Mouse (Mus musculus): ENCODE data around the gene Gm3238.
"Not testable (repeated sequence)": the region's sequence is repeated elsewhere in the genome, so short reads cannot be mapped to it uniquely, and the experiment has no call there.

Gene Gm3238

DNA sequence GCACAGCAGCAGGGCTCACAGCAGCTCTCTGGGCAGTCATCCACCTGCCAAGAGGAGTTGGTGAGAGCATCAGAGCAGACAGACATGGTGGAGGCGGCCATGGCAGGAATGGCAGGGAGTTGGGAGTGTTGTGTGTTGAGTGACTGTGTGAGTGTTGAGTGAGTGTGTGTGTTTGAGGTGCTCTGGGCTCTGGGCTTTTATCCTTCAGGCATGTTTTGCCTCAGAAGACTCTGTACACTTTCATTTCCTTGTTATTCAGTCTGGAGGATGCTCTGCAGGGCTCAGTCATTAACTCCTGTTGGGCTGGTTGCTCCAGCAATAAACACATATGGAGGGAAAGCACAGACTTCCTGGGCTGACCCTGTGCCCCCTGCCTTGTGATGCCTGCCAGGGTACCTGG, at the start of gene Gm3238:
Gene Gm3238, minus strand, starts transcription at position 101 of the 400 bp plus-strand sequence.
- DNase-seq (ENCODE audit: low read depth, low spot score), result not testable (repeated sequence)

DNA sequence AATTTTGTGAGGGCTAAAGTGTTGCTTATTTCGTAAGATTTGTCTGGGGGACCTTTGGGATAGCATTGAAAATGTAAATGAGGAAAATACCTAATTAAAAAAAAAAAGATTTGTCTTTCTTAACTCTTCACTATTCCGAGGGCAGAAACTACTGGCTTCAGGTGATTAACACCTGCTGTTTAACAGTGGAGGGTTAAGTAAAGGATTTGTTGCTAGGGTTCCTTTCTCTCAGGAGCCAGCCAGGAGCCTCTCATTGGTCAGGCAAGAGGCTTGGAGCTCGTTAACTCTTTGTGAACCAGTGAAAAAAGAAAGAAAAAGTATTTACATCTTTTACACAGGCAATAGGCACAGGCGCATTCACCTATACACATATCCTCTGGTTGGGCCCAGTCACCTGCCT, 48.1 kb upstream of the Gm3238 start:
- DNase-seq (ENCODE audit: low read depth, low spot score), result no peak

DNA sequence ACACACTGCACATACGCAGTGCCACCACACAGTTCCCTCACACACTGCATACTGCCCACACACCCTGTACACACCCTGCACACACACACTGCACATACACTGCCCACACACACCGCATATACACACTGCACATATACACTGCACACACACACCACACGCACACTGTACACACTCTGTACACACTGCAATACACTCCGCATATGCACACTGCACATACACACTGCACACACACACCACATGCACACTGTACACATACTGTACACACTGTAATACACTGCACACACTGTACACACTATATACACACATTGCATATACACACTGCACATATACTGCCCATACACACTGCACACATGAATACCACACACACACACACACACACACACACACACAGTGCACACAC, 47.4 kb upstream of the Gm3238 start:
- DNase-seq (ENCODE audit: low read depth, low spot score), result no peak

DNA sequence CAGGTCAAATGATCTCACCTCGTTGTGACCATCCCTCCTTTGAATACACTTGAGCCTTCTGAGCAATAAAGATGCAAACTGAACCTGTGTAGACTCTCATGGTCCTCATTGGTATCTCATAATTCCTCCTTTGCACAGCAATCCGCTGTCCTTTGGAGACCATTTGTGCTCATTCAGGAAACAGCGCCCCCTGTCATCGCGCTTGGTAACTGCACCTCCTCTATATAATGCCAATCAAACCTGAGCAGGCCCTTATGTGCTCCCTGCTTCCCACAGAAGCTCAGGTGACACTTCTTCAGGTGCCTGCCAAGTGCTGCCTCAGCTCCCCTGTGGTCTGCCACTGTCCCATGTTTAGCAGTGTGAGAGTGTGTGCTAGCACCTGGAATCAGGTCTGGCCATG, 44.4 kb upstream of the Gm3238 start:
- DNase-seq (ENCODE audit: low read depth, low spot score), result peak; percentile 5

DNA sequence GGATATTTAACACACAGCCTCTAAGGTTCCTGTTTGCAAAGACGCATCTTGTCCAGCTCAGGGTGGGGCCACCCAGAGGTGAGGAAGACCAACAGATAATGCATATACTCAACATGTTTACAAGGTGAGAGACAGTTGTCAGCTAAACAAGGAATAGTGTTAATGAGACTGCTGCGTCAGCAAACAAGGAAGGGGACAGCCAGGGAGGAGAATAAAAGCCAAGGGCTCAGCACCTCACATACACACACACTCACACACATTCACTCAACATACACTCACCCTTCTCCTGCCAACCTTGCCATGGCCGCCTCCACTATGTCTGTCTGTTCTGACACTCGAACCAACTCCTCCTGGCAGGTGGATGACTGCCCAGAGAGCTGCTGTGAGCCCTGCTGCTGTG, 43.3 kb upstream of the Gm3238 start, which contains the start of gene Gm2696:
Gene Gm2696, plus strand, starts transcription at position 301 of the 400 bp plus-strand sequence.
- no peak for DNase-seq (ENCODE audit: low read depth, low spot score)

DNA sequence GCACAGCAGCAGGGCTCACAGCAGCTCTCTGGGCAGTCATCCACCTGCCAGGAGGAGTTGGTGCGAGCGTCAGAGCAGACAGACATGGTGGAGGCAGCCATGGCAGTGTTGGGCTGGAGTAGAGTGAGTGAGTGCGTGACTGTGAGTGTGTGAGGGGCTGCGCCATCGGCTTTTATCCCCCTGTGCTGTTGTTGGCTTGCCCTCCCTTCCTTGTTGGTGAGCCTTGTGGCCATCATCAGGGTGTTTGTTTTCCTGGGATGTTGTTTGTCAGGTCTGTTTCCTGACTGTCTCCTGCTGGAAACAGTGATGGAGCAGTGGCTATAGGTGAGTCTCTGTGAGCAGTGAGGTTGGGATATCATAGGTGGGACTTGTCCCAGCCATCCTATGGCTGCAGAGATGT, 40.6 kb upstream of the Gm3238 start, which contains the start of gene Gm9507:
Gene Gm9507, minus strand, starts transcription at position 101 of the 400 bp plus-strand sequence.
- no peak for DNase-seq (ENCODE audit: low read depth, low spot score)

DNA sequence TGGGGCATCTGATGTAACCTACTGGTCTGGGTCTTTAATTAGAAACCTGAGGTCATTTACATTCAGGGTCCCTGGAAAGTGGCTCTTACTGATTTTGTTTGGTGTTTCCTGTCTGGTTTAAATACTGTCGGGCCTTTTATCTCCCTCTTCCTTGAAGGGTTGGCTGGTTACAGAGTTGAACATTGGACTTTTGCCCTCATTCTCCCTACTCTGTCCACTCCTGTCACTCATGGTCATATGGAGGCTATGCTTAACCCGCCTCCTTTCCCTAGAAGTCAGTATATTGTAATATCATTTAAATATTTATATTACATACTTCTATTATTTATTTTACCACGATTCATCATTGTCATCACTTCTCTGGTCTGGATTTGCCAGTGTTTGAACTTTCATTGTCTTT, 33.0 kb upstream of the Gm3238 start:
- DNase-seq (ENCODE audit: low read depth, low spot score), result no peak

DNA sequence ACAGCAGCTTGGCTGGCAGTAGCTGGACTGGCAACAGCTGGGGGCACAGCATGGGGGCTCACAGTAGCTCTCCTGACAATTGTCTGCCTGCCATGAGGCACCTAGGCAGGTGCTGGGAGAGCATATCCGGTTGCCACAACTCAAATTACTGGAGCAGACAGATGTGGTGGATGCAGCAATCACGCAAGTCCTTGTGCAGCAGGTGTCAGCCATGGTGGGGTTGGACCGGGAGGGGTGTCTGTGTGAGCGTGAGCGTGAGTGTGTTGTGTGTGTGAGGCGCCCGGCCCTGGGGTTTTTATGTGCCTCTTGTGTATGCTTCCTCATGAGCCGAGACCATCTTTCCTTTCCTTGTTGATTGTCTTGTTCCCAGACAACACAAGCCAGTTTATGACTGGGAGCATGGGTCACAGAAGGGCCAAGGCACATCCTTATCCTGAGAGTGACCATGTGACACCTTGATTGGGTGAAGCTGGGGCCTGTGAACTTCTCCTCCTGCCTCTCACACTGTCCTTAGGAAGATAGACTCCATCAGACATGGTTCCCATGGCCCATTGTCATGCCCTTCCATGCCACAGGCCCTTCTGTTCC, 27.9 kb upstream of the Gm3238 start, which contains the start of gene Gm19668:
Gene Gm19668, minus strand, starts transcription at position 213 of the 588 bp plus-strand sequence.
- no peak for DNase-seq (ENCODE audit: low read depth, low spot score)

DNA sequence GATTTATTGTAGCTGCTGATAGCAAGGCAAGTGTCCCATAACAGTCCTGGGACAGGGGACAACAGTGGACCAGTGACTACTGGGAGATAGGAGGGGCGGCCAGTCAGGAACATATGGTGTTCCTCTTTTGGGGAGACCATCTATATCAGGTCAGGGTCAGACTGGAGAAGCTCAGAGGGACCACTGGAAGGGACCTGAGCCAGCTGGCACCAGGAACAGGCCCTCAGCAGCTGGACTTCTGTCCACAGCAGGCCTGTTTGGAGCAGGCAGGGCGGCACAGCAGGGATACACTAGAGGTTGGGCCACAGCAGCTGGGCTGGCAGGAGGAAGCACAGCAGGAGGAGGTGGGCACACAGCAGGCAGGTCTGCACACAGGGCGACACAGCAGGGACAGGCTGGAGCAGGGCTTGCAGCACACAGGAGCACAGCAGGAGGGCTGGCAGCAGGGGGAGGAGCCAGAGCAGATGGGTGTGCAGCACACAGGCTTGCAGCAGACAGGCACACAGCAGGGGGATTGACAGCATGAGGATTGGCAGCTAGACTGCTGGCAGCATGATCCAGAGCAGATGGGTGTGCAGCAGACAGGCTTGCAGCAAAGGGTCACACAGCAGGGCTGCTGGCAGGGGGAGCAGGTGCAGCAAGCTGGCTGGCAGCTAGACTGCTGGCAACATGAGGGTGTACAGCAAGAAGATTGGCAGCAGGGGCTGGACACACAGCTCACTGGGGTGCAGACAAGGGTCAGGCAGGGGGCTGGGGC, 27.2 kb upstream of the Gm3238 start:
- not testable (repeated sequence) for DNase-seq (ENCODE audit: low read depth, low spot score)

DNA sequence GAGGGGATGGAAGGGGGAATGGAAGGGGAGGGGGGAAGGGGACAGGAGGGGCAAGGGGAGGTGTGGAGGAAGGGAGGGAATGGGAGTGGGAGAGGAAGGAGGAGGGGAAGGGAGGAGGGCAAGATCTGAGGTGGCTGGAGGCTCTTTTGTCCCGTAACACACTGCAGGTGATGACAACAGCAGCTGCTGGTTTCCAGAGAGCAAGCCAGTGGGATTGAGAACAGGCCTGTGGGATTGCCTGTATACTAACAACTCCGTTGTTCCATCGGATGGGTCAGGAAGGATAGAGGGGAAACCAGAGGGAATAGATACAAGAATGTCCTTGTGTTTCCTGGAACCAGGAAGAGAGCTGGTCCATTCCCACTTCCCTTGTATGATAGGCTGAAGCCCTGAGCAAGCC, 26.6 kb upstream of the Gm3238 start:
- DNase-seq (ENCODE audit: low read depth, low spot score), result no peak

DNA sequence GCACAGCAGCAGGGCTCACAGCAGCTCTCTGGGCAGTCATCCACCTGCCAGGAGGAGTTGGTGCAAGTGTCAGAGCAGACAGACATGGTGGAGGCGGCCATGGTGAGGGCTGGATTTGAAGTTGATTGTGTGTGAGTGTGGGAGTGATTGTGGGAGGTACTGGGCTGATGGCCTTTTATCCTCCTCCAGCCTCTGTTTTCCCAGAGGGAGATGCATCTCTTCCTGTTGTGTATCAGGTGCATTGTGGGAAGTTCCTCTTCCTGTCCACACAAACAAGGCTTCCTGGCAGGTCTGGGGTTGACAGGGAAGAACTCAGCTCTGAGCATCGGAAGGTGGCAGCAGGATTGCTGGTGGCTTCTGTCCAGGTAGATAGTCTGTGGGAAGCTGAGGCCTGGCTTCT, 23.9 kb upstream of the Gm3238 start, which contains the start of gene Gm9639:
Gene Gm9639, minus strand, starts transcription at position 101 of the 400 bp plus-strand sequence.
- DNase-seq (ENCODE audit: low read depth, low spot score), result no peak

DNA sequence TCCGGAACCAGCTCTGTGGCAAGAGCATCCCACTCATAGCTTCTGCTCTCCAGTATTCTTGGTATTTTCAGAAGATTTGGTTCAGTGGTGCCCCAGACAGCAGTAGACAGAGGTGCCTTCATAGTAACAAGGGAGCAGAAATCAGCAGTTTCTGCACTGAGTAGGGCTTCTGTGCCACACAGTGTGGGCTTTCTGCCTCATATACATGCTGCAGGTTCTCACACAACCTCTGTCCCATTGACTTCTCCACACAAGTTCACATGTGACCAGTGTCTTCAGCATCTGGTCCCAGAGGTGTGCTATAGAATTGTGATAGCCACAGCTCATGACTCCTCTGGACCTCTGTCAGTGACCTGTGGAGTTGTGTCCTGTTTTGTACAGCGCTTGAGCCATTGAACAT, 17.5 kb upstream of the Gm3238 start:
- DNase-seq (ENCODE audit: low read depth, low spot score), result no peak

DNA sequence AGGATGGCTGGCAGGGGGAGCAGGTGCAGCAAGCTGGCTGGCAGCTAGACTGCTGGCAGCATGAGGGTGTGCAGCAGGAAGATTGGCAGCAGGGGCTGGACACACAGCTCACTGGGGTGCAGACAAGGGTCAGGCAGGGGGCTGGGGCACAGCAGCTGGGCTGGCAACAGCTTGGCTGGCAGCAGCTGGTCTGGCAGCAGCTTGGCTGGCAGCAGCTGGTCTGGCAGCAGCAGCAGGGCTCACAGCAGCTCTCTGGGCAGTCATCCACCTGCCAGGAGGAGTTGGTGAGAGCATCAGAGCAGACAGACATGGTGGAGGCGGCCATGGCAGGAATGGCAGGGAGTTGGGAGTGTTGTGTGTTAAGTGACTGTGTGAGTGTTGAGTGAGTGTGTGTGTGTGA, 16.8 kb upstream of the Gm3238 start, which contains the start of gene Gm7137:
Gene Gm7137, minus strand, starts transcription at position 325 of the 400 bp plus-strand sequence.
- DNase-seq (ENCODE audit: low read depth, low spot score), result not testable (repeated sequence)

DNA sequence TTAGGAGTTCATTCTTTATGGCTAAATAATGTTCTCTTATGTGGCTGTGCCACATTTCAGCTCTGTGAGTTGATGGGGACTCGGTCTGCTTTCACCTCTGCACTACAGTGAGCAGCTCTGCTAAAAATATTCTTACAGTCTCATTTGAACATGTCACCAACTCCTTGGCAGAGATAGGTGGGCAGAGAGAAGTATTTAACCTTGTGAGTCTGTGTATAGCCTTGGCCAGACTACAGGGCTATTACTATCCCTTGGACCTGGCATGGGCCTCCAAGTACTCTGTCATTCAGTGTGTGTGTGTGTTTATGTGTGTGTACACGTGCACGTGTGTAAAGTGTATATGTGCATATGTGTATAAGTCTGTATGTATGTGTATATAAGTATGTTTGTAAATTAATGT, 12.3 kb upstream of the Gm3238 start:
- not testable (repeated sequence) for DNase-seq (ENCODE audit: low read depth, low spot score)

DNA sequence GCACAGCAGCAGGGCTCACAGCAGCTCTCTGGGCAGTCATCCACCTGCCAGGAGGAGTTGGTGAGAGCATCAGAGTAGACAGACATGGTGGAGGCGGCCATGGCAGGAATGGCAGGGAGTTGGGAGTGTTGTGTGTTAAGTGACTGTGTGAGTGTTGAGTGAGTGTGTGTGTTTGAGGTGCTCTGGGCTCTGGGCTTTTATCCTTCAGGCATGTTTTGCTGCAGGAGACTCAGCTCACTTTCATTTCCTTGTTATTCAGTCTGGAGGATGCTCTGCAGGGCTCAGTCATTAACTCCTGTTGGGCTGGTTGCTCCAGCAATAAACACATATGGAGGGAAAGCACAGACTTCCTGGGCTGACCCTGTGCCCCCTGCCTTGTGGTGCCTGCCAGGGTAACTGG, 11.3 kb upstream of the Gm3238 start, which contains the start of gene Gm3250:
Gene Gm3250, minus strand, starts transcription at position 101 of the 400 bp plus-strand sequence.
- not testable (repeated sequence) for DNase-seq (ENCODE audit: low read depth, low spot score)

DNA sequence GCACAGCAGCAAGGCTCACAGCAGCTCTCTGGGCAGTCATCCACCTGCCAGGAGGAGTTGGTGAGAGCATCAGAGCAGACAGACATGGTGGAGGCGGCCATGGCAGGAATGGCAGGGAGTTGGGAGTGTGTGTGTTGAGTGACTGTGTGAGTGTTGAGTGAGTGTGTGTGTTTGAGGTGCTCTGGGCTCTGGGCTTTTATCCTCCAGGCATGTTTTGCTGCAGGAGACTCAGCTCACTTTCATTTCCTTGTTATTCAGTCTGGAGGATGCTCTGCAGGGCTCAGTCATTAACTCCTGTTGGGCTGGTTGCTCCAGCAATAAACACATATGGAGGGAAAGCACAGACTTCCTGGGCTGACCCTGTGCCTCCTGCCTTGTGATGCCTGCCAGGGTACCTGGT, 5.7 kb upstream of the Gm3238 start, which contains the start of gene Gm7138:
Gene Gm7138, minus strand, starts transcription at position 101 of the 400 bp plus-strand sequence.
- not testable (repeated sequence) for DNase-seq (ENCODE audit: low read depth, low spot score)

DNA sequence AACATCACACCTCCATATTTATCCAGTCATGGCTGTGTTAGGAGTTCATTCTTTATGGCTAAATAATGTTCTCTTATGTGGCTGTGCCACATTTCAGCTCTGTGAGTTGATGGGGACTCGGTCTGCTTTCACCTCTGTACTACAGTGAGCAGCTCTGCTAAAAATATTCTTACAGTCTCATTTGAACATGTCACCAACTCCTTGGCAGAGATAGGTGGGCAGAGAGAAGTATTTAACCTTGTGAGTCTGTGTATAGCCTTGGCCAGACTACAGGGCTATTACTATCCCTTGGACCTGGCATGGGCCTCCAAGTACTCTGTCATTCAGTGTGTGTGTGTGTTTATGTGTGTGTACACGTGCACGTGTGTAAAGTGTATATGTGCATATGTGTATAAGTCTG, 1.0 kb upstream of the Gm3238 start:
- not testable (repeated sequence) for DNase-seq (ENCODE audit: low read depth, low spot score)

DNA sequence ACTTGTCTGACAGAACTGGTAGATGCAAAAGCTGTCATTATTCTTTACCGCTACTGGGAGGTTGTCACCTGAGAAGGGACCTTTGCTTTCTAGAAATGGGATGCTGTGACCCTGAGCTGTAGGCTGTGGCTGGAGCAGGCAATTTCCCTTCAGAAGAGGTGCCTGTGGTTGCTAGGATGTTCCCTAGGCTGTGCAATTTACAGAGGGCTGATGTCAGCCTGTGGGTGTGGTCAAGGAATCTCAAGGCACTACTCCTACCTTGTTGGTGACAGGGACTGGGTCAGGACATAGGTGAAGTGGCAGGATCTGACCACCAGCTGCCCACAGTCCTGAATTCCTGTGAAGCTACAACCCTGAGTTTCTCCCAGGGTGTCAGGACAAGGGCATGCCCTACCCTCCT, 1.4 kb downstream of the Gm3238 start:
- no peak for DNase-seq (ENCODE audit: low read depth, low spot score)

DNA sequence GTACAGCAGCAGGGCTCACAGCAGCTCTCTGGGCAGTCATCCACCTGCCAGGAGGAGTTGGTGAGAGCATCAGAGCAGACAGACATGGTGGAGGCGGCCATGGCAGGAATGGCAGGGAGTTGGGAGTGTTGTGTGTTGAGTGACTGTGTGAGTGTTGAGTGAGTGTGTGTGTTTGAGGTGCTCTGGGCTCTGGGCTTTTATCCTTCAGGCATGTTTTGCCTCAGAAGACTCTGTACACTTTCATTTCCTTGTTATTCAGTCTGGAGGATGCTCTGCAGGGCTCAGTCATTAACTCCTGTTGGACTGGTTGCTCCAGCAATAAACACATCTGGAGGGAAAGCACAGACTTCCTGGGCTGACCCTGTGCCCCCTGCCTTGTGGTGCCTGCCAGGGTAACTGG, 11.5 kb downstream of the Gm3238 start, which contains the start of gene Gm3233:
Gene Gm3233, minus strand, starts transcription at position 101 of the 400 bp plus-strand sequence.
- not testable (repeated sequence) for DNase-seq (ENCODE audit: low read depth, low spot score)

DNA sequence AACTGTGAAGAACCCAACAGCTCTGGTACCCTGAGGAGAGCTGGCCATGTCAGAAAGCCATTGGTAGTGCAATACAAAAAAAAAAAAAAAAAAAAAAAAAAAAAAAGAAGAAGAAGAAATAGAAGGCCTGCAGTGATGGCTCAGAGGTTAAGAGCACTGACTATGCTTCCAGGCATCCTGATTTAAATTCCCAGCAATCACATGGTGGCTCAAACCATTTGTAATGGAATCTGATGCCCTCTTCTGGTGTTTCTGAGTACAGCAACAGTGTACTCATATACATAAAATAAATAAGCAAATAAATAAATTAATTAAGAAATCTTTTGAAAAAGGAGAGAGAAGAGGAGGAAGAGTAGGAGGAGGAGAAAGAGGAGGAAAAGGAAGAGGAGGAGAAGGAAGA, 17.7 kb downstream of the Gm3238 start:
- DNase-seq (ENCODE audit: low read depth, low spot score), result no peak

DNA sequence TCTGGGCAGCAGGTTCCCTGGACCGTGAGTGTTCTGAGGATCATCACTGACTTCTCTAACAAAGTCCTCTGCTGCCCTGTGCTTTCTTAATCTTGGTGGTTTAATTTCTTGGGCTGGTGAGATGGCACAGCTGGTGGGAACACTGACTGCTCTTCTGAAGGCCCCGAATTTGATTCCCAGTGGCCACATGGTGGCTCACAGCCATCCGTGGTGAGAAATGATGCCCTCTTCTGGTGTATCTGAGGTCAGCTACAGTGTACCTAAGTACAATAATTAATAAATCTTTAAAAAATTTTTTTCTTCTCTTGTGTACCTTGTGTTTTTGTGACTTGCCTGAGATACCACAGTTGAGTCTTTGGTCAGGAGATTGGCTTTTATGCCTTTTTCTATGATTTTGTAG, 18.8 kb downstream of the Gm3238 start:
- DNase-seq (ENCODE audit: low read depth, low spot score), result not testable (repeated sequence)

DNA sequence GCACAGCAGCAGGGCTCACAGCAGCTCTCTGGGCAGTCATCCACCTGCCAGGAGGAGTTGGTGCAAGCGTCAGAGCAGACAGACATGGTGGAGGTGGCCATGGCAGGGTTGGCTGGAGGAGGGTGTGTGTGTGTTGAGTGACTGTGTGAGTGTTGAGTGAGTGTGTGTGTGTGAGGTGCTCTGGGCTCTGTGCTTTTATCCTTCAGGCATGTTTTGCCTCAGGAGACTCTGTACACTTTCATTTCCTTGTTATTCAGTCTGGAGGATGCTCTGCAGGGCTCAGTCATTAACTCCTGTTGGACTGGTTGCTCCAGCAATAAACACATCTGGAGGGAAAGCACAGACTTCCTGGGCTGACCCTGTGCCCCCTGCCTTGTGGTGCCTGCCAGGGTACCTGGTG, 19.9 kb downstream of the Gm3238 start, which contains the start of gene Gm9736:
Gene Gm9736, minus strand, starts transcription at position 101 of the 400 bp plus-strand sequence.
- DNase-seq (ENCODE audit: low read depth, low spot score), result not testable (repeated sequence)
